In the genomic region with DNA sequence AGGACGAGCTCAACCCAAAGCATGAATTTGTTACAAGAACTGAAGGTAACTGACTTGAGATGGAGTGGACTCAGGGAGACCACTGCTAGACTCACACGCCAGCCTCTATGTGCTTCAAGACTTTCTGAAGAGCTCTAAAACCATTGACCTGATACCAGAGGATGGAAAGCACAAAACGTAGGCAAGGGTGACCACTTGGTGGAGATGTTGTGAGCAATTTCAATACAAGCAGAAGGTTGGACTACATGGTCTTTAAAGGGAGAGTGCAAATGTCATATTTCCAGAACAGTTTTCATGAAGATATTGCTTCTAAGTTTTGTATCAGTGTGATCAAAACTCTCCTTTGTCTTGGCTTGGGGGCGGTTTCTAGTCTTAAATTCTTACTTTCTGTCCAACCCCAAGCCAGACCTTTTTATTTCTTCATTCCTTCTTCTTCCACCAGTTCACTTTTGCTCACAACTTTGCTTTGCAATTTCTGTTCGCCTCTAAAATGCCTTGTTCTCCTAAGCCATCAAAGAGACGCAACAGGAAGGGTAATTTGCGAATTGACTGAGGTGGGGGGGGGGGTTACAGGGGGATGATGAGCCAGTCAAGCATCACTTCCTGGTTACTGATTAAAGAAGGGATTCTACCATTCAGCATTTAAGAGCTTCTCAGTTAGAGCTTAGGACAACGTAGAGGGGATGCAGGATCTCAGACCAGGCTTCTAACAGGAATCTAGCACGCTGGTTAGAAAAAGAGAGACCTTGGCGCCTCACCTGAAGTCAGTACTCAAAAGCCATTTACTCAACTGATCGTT, we compare ENCODE assay signal across 8 mouse cellular contexts. TPM values are rescaled to one million over a fixed set of nuclear protein-coding genes. Genes with fewer than 3 reads are reported as not detected.
DNase-seq lines count a peak whose midpoint lies in the region; ATAC-seq lines count a peak whose summit lies in the region.

No protein-coding gene starts in this region.

- intact Hi-C loops in gastrocnemius, postnatal 36 days (cut with DNase I): loop anchor here (10.0 kb wide), 1 partner anchor 59 kb away; no protein-coding TSS in a partner anchor

- peak; percentile 13 for DNase-seq in cerebellum, adult 9-10 months
- DNase-seq in cerebellum, adult 18-20 months: no peak
- peak; percentile 11 for DNase-seq in MN1 (ENCODE audit: low spot score)
- peak; percentile 21 to 36 for DNase-seq in kidney, postnatal 25 days
- DNase-seq in gastrocnemius, postnatal 4 days (ENCODE audit: low spot score in 2 of 2): no peak
- no peak for DNase-seq in gastrocnemius, postnatal 36 days

- no peak for ATAC-seq in heart, embryonic 12.5 days (ENCODE audit: insufficient number of reproducible peaks, low FRiP score)
- ATAC-seq in midbrain, embryonic 16.5 days: no peak

- peaks cover 4% of the 10 kb centered on the region for H3K4me1 ChIP-seq in heart, embryonic 12.5 days (replicated peaks)
- H3K4me1 ChIP-seq in midbrain, embryonic 16.5 days (ENCODE audit: control insufficient read depth, insufficient read depth, low read length): 0 out of 2 replicates have a peak, but pooled peaks cover 2% of the 10 kb centered on the region

- no peaks in the 10 kb centered on the region for H3K36me3 ChIP-seq in heart, embryonic 12.5 days
- H3K36me3 ChIP-seq in midbrain, embryonic 16.5 days (ENCODE audit: control insufficient read depth, insufficient read depth, low read length): no peaks in the 10 kb centered on the region

- WGBS in heart, embryonic 12.5 days: 34% methylated on average over 11 of the region's 11 CpGs
- WGBS in midbrain, embryonic 16.5 days: 37% methylated on average over 11 of the region's 11 CpGs

- peak overlapping the region; percentile 67 for H3K4me2 ChIP-seq in heart, embryonic 12.5 days
- H3K4me2 ChIP-seq in midbrain, embryonic 16.5 days (ENCODE audit: low read length): peak overlapping the region; percentile 26; the same call in 1 of the 2 replicates

- no peak overlapping the region for H3K9ac ChIP-seq in heart, embryonic 12.5 days
- H3K9ac ChIP-seq in midbrain, embryonic 16.5 days (ENCODE audit: low read depth, low read length): no peak overlapping the region

- H3K27ac ChIP-seq in heart, embryonic 12.5 days (ENCODE audit: poor library complexity, severe bottlenecking): peak overlapping the region; percentile 44
- no peak overlapping the region for H3K27ac ChIP-seq in midbrain, embryonic 16.5 days (ENCODE audit: low read length)

- peak overlapping the region; percentile 29 for H3K4me3 ChIP-seq in heart, embryonic 12.5 days
- no peak overlapping the region for H3K4me3 ChIP-seq in midbrain, embryonic 16.5 days (ENCODE audit: low read depth, low read length)

- H3K9me3 ChIP-seq in heart, embryonic 12.5 days (replicated peaks): no peaks in the 10 kb centered on the region
- H3K9me3 ChIP-seq in midbrain, embryonic 16.5 days (replicated peaks; ENCODE audit: control insufficient read depth, low read length, poor library complexity, severe bottlenecking): no peaks in the 10 kb centered on the region

- no peaks in the 10 kb centered on the region; the same call in 1 of the 2 replicates for H3K27me3 ChIP-seq in heart, embryonic 12.5 days (replicated peaks)
- H3K27me3 ChIP-seq in midbrain, embryonic 16.5 days (ENCODE audit: control insufficient read depth, insufficient read depth, low read depth, low read length): no peaks in the 10 kb centered on the region

RNA-seq across cellular contexts. Expression of a gene that starts 0.8 kb away (rescaled TPM):
- polyA plus RNA-seq in heart, embryonic 12.5 days (2016; fragmentation: Nextera tagmentation; extraction: Ambion mirVana): 31.7 and 31.9 TPM in 2 replicates
- 98.4 and 109 TPM in 2 replicates for polyA plus RNA-seq in midbrain, embryonic 16.5 days (2015; fragmentation: Nextera tagmentation; extraction: Ambion mirVana)
- 10 to 100 TPM; 16.5 to 19.3 TPM for total RNA-seq in gastrocnemius, postnatal 4 days (2021)
- 10 to 100 TPM; 21.4 to 21.6 TPM for total RNA-seq in gastrocnemius, postnatal 36 days (2021)

Comparison
In these comparisons a context has a peak if more than half of its experiments do, and no peak if none do; other contexts are left out.
1. DNase-seq: peak in cerebellum, adult 9-10 months (single experiment), MN1 (single experiment) and kidney, postnatal 25 days (2 of 2); none in cerebellum, adult 18-20 months (0 of 2), gastrocnemius, postnatal 4 days (0 of 2) and gastrocnemius, postnatal 36 days (0 of 2).